Mouse (Mus musculus) embryonic facial prominence, embryonic 14.5 days (tissue): ENCODE measurements around the gene Rasa3. TPM values are rescaled to one million over a fixed set of nuclear protein-coding genes. Genes with fewer than 3 reads are reported as not detected.

ENCODE experiments used
- ATAC-seq: fragments of 200-750 bp; cut with Nextera tagmentation; 2 replicates; pipeline ENCODE4 v1.8.0; 2017; ENCODE audit warnings: low read depth, moderate number of reproducible peaks, moderate TSS enrichment
- DNase-seq: peaks from one replicate; pipeline ENCODE4 v3.0.0-alpha.2; 2015; ENCODE audit warnings: low spot score
- H3K27ac ChIP-seq: fragments of 300-500 bp; sonication (generic); replicated peaks from 2 replicates; pipeline ENCODE4 v1.5.1; 2014; ENCODE audit warnings: low read depth, mild to moderate bottlenecking, low read length, moderate library complexity
- H3K27me3 ChIP-seq: fragments of 300-500 bp; sonication (generic); replicated peaks from 2 replicates; pipeline ENCODE4 v1.6.1; 2014; ENCODE audit warnings: low read length; ENCODE audit not compliant: control insufficient read depth, insufficient read depth
- H3K36me3 ChIP-seq: fragments of 300-500 bp; sonication (generic); 2 replicates; pipeline ENCODE4 v1.6.1; 2014; ENCODE audit warnings: low read length, mixed read lengths; ENCODE audit not compliant: control insufficient read depth, insufficient read depth
- H3K4me1 ChIP-seq: fragments of 300-500 bp; sonication (generic); 2 replicates; pipeline ENCODE4 v1.6.1; 2014; ENCODE audit warnings: antibody characterized with exemption, low read length; ENCODE audit not compliant: control insufficient read depth, insufficient read depth
- H3K4me2 ChIP-seq: fragments of 300-500 bp; sonication (generic); 2 replicates; pipeline ENCODE4 v1.6.1; 2014; ENCODE audit warnings: low read depth, mild to moderate bottlenecking, low read length, moderate library complexity, mixed read lengths
- H3K4me3 ChIP-seq: fragments of 300-500 bp; sonication (generic); 2 replicates; pipeline ENCODE4 v1.5.1; 2014; ENCODE audit warnings: low read depth, mild to moderate bottlenecking, low read length
- H3K9ac ChIP-seq: fragments of 300-500 bp; sonication (generic); 2 replicates; pipeline ENCODE4 v1.6.1; 2014; ENCODE audit warnings: low read depth, mild to moderate bottlenecking, low read length, moderate library complexity, mixed read lengths
- H3K9me3 ChIP-seq: fragments of 300-500 bp; sonication (generic); 2 replicates; pipeline ENCODE4 v1.6.1; 2016; ENCODE audit warnings: low read length; ENCODE audit not compliant: control insufficient read depth
- WGBS: fragments of 180-500 bp; shearing (Covaris S2); extraction: QIAGEN DNeasy Blood & Tissue Kit; methylation state at CpG from one replicate; pipeline ENCODE4 v1.1.7; 2014; 5-methylcytosine and 5-hydroxymethylcytosine counted together
- polyA plus RNA-seq: library from polyadenylated mRNA; unstranded; fragments of >200 nt; fragmentation: Nextera tagmentation; extraction: Ambion mirVana; gene quantifications from 2 replicates; pipeline ENCODE4 v1.2.1, GENCODE M21; 2014

The Rasa3 gene
- polyA plus RNA-seq, 1 experiment from 2014 or later = 39.4 TPM

GRCm38 (mm10) chr8:13650541-13651191 lies 26.7 kb downstream of the Rasa3 start:
- Histone ChIP-seq H3K4me1 (peaks cover 14% of the 10 kb centered on the region; the same call in 1 of the 2 replicates), H3K9me3 (no peaks in the 10 kb centered on the region), H3K36me3 (no peaks in the 10 kb centered on the region), H3K27ac (no peak overlapping the region), H3K9ac (no peak overlapping the region), H3K4me3 (no peak overlapping the region), H3K27me3 (no peaks in the 10 kb centered on the region), H3K4me2 (no peak overlapping the region)
- WGBS = 88% methylated on average over 11 of the region's 11 CpGs
- DNase-seq (no peak), ATAC-seq (no peak)

- H3K9ac ChIP-seq = no peak overlapping the region
- no peaks in the 10 kb centered on the region for H3K9me3 ChIP-seq
- peaks cover 18% of the 10 kb centered on the region; the same call in 1 of the 2 replicates for H3K4me1 ChIP-seq
- DNase-seq = no peak
- no peak overlapping the region for H3K4me3 ChIP-seq
- H3K27ac ChIP-seq = no peak overlapping the region
- no peak overlapping the region for H3K4me2 ChIP-seq
- no peak for ATAC-seq
- no peaks in the 10 kb centered on the region for H3K27me3 ChIP-seq
- WGBS = 35% methylated on average over 3 of the region's 3 CpGs
- H3K36me3 ChIP-seq = no peaks in the 10 kb centered on the region
These were observed 28.3 kb downstream of the Rasa3 start for GRCm38 (mm10) chr8:13649154-13649515.

- Histone ChIP-seq H3K4me3 (no peak overlapping the region), H3K36me3 (no peaks in the 10 kb centered on the region), H3K9me3 (no peaks in the 10 kb centered on the region), H3K4me1 (peaks cover 22% of the 10 kb centered on the region; the same call in 1 of the 2 replicates), H3K4me2 (no peak overlapping the region), H3K27ac (peak overlapping the region; percentile 4; the same call in 1 of the 2 replicates), H3K27me3 (no peaks in the 10 kb centered on the region), H3K9ac (no peak overlapping the region)
- DNase-seq (peak; percentile 48), ATAC-seq (peak; percentile 56; the same call in 1 of the 2 replicates)
- WGBS = 34% methylated on average over 7 of the region's 7 CpGs
These were observed 28.8 kb downstream of the Rasa3 start for GRCm38 (mm10) chr8:13648377-13649153.

GRCm38 (mm10) chr8:13647591-13647990 lies 29.8 kb downstream of the Rasa3 start:
- 86% methylated on average over 5 of the region's 5 CpGs for WGBS
- no peaks in the 10 kb centered on the region for H3K9me3 ChIP-seq

GRCm38 (mm10) chr8:13644932-13645676 lies 32.3 kb downstream of the Rasa3 start:
- Histone ChIP-seq H3K9me3 (no peaks in the 10 kb centered on the region), H3K9ac (no peak overlapping the region), H3K4me3 (no peak overlapping the region), H3K4me1 (peaks cover 41% of the 10 kb centered on the region), H3K27ac (no peak overlapping the region), H3K36me3 (no peaks in the 10 kb centered on the region), H3K27me3 (no peaks in the 10 kb centered on the region), H3K4me2 (no peak overlapping the region)
- DNase-seq (no peak), ATAC-seq (no peak)
- WGBS = 54% methylated on average over 6 of the region's 6 CpGs

More at GRCm38 (mm10) chr8:13647591-13647990, 29.8 kb downstream of the Rasa3 start:
- DNase-seq (no peak), ATAC-seq (no peak)
- Histone ChIP-seq H3K27ac (no peak overlapping the region), H3K4me1 (peaks cover 26% of the 10 kb centered on the region; the same call in 1 of the 2 replicates), H3K36me3 (no peaks in the 10 kb centered on the region), H3K27me3 (no peaks in the 10 kb centered on the region), H3K4me3 (no peak overlapping the region), H3K9ac (no peak overlapping the region), H3K4me2 (no peak overlapping the region)

GRCm38 (mm10) chr8:13644155-13644554 lies 33.2 kb downstream of the Rasa3 start:
- ATAC-seq (peak; percentile 27; the same call in 1 of the 2 replicates), DNase-seq (peak; percentile 74)
- 3% methylated on average over 6 of the region's 6 CpGs for WGBS
- Histone ChIP-seq H3K27ac (peak overlapping the region; percentile 30; the same call in 1 of the 2 replicates), H3K9me3 (no peaks in the 10 kb centered on the region), H3K9ac (no peak overlapping the region), H3K27me3 (no peaks in the 10 kb centered on the region), H3K4me1 (peaks cover 44% of the 10 kb centered on the region), H3K4me2 (no peak overlapping the region), H3K36me3 (no peaks in the 10 kb centered on the region), H3K4me3 (no peak overlapping the region)

- 65% methylated on average over 10 of the region's 10 CpGs for WGBS
- H3K4me1 ChIP-seq = peaks cover 36% of the 10 kb centered on the region
- H3K27me3 ChIP-seq = no peaks in the 10 kb centered on the region
- no peaks in the 10 kb centered on the region for H3K36me3 ChIP-seq
- no peak for DNase-seq
- H3K27ac ChIP-seq = no peak overlapping the region
- H3K9me3 ChIP-seq = no peaks in the 10 kb centered on the region
- no peak overlapping the region for H3K4me2 ChIP-seq
- ATAC-seq = no peak
- H3K4me3 ChIP-seq = no peak overlapping the region
- no peak overlapping the region for H3K9ac ChIP-seq
These were observed 34.7 kb downstream of the Rasa3 start for GRCm38 (mm10) chr8:13642659-13643181.

- DNase-seq (no peak), ATAC-seq (no peak)
- H3K9ac ChIP-seq = no peak overlapping the region
- no peak overlapping the region for H3K4me3 ChIP-seq
- WGBS = 62% methylated on average over 7 of the region's 9 CpGs
- peak overlapping the region; percentile 69; the same call in 1 of the 2 replicates for H3K27ac ChIP-seq
- no peaks in the 10 kb centered on the region for H3K9me3 ChIP-seq
- peaks cover 36% of the 10 kb centered on the region for H3K4me1 ChIP-seq
- no peak overlapping the region for H3K4me2 ChIP-seq
- no peaks in the 10 kb centered on the region for H3K27me3 ChIP-seq
- no peaks in the 10 kb centered on the region for H3K36me3 ChIP-seq
These were observed 36.2 kb downstream of the Rasa3 start for GRCm38 (mm10) chr8:13641206-13641605.
